Mouse (Mus musculus) skeletal muscle tissue, adult 2 months (tissue): ENCODE measurements around the gene Lamp2.
"Not testable (repeated sequence)": the region's sequence is repeated elsewhere in the genome, so short reads cannot be mapped to it uniquely, and the experiment has no call there.

Experiments used
- DNase-seq: peaks from one replicate; pipeline ENCODE4 v3.0.0-alpha.2; 2012; ENCODE audit warnings: low read depth, low spot score

Lamp2 gene

GRCm38 (mm10) chrX:38428818-38429440 is 27.3 kb downstream of the Lamp2 start:
- peak; percentile 20 for DNase-seq

DNA sequence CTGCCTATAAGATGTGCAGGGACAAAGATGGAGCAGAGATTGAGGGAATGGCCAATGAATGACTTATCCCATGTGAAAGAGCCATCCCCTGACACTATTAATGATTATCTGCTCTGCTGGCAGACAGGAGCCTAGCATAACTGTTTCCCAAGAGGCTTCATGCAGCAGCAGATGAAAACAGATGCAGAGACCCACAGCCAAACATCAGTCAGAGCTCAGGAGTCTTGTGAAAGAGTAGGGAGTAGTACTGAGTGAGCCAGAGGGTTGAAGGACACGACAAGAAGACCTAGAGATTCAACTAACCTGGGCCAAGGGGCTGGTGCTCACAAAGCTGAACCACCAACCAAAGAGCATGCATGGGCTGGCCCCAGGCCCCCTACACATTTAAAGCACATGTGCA is 30.2 kb downstream of the Lamp2 start:
- DNase-seq, result no peak

DNA sequence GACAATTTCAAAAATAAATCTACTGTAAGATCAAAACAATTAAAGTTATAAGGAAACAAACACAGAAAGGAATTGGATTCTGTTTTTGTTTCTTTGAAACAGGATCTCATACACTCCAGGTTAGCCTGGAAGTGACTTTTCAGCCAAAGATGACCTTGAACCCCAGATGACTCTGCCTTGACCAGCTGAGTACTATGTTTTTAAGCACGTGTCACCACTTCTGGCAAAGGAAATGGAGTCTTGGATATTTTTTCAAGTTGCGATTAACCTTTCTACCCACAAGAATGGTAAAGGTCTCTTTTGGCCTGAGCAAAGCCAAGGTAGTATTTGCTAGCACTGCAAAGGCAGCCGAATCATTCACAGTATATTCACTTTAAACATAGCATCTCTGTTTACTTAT is 33.2 kb downstream of the Lamp2 start:
- DNase-seq, result no peak

- DNase-seq, result no peak
Observed at GRCm38 (mm10) chrX:38422396-38422795, 33.9 kb downstream of the Lamp2 start.

- no peak for DNase-seq
Observed at GRCm38 (mm10) chrX:38403879-38404278, 52.4 kb downstream of the Lamp2 start.

DNA sequence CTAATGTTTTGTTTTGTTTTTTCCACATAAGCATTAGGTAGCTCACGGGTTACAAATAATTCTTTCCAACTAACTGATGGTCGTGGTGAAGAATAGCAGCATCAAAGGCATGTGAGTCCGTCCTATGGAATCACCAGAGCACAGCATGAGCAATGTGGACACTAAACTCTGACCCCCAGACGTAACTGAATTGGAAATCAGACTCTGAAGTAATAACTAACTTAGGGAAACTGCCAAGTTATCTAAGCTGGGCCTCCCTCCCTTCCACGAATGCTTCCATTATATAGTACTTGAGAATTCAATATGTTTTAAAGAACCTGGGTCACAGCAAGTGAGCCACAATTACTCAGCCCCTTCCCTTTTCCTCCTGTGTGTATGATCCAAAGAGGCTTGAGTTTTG is 53.3 kb downstream of the Lamp2 start:
- DNase-seq, result no peak

GRCm38 (mm10) chrX:38402004-38402403 is 54.2 kb downstream of the Lamp2 start:
- peak; percentile 13 for DNase-seq

DNA sequence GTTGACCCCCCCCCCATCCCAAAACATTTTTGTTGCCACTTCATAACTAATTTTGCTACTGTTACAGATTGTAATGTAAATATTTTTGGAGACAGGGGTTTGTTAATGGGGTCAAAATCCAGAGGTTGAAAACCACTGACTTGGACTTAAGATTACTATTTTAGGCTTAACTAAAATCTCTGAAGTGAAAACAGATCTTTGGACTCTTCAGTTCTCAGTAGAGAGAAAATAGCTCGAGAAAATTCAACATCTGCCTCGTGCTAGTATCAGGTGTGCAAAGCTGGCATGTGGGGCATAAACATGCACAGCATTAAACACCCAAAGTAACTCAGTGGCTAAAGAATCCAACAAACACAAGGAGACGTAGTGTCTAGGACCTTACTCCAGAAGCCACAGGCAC is 55.6 kb downstream of the Lamp2 start:
- DNase-seq, result no peak

GRCm38 (mm10) chrX:38399671-38400070 is 56.6 kb downstream of the Lamp2 start:
- no peak for DNase-seq

DNA sequence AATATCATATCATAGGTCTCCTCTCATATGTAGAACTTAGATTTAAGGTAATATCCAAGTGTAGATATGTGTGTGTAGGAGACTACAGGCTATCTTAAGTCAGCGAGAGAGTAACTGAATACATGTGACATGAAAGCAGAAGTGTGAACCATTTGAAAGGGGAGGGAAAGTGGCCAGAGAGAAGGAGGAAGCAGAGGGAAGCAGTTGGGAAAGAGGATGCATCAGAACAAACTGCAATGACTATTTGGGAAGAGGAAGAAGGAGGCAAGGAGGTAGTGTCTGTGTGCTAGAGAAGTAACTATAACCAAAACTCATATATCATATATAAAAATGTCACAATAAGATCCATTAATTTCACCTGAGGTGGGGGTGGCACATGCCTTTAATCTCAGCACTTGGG is 83.1 kb downstream of the Lamp2 start:
- DNase-seq, result not testable (repeated sequence)

DNA sequence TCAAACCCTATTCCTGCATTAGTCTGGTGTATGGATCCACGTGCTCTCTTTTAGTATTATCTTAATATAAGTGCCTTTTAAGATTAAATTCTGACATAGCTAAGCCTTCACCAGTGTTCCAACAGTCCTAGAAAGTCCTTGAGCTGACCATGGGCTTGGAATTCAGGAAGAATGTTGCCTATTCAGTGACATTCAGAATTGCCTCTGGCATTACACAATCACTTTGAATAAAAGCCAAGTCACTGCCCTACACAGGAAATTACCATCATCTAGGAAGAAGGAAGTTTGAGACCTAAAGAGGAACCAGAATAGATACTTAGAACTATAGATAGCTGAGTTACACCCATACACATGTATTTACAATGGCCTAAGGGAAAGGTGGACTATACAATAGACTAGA is 91.6 kb downstream of the Lamp2 start:
- not testable (repeated sequence) for DNase-seq

- DNase-seq, result no peak
Observed at GRCm38 (mm10) chrX:38362016-38362415, 94.2 kb downstream of the Lamp2 start.
